Mouse (Mus musculus) liver, embryonic 16.5 days (tissue): ENCODE results near the gene Elobl. TPM values are rescaled to one million over a fixed set of nuclear protein-coding genes. Genes with fewer than 3 reads are reported as not detected.
"Not testable (repeated sequence)": the region's sequence is repeated elsewhere in the genome, so short reads cannot be mapped to it uniquely, and the experiment has no call there.

ENCODE experiments used
- ATAC-seq: fragments of 200-750 bp; cut with Nextera tagmentation; 2 replicates; pipeline ENCODE4 v1.8.0; 2017; ENCODE audit warnings: low read depth, mild to moderate bottlenecking, moderate number of reproducible peaks, moderate library complexity
- H3K27ac ChIP-seq: fragments of 300-500 bp; sonication (generic); 2 replicates; pipeline ENCODE4 v1.5.1; 2014; ENCODE audit warnings: mild to moderate bottlenecking, low read length
- H3K27me3 ChIP-seq: fragments of 300-500 bp; sonication (generic); 2 replicates; pipeline ENCODE4 v1.6.1; 2014; ENCODE audit warnings: low read depth, low read length, mixed read lengths; ENCODE audit not compliant: control insufficient read depth, insufficient read depth
- H3K36me3 ChIP-seq: fragments of 300-500 bp; sonication (generic); 2 replicates; pipeline ENCODE4 v1.6.1; 2014; ENCODE audit warnings: mild to moderate bottlenecking; ENCODE audit not compliant: control insufficient read depth, insufficient read depth
- H3K4me1 ChIP-seq: fragments of 300-500 bp; sonication (generic); 2 replicates; pipeline ENCODE4 v1.6.1; 2014; ENCODE audit warnings: low read depth, low read length, mixed read lengths; ENCODE audit not compliant: control insufficient read depth
- H3K4me2 ChIP-seq: fragments of 300-500 bp; sonication (generic); 2 replicates; pipeline ENCODE4 v1.6.1; 2014; ENCODE audit warnings: low read depth, low read length, mixed read lengths
- H3K4me3 ChIP-seq: fragments of 300-500 bp; sonication (generic); 2 replicates; pipeline ENCODE4 v1.5.1; 2014; ENCODE audit warnings: low read depth, mild to moderate bottlenecking, low read length
- H3K9ac ChIP-seq: fragments of 300-500 bp; sonication (generic); 2 replicates; pipeline ENCODE4 v1.6.1; 2014; ENCODE audit warnings: low read depth, low read length
- H3K9me3 ChIP-seq: fragments of 300-500 bp; sonication (generic); replicated peaks from 2 replicates; pipeline ENCODE4 v1.6.1; 2016; ENCODE audit warnings: low read length; ENCODE audit not compliant: control insufficient read depth
- WGBS: fragments of 180-500 bp; shearing (Covaris S2); extraction: QIAGEN DNeasy Blood & Tissue Kit; methylation state at CpG from one replicate; pipeline ENCODE4 v1.1.7; 2014; ENCODE audit not compliant: insufficient replicate concordance; 5-methylcytosine and 5-hydroxymethylcytosine counted together
- polyA plus RNA-seq: library from polyadenylated mRNA; unstranded; fragments of >200 nt; fragmentation: Nextera tagmentation; extraction: Ambion mirVana; gene quantifications from 2 replicates; pipeline ENCODE4 v1.2.1, GENCODE M21; 2015

Gene Elobl
- polyA plus RNA-seq, 1 experiment from 2014 or later, result not detected

DNA sequence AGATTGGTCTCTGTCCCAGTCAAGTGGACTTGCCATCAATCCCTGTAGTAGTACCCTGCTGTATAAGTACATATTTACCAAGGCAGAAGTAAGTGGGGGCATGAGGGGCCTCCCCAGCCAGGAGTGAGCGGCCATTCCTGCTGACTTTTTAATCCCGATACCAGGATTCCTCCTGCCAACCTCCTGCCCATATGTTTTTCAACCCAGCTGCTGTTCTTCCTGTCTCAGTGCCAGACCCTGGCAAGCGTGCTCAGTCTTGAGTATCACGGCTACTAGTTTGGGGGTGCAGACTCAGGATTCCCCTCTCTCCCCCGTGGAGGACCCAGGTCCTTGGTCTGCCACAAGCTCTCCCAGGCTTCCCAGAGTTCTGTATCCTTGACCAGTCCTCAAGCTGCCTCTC is 35.9 kb upstream of the Elobl start:
- Histone ChIP-seq H3K4me3 (peak overlapping the region; percentile 29), H3K9me3 (no peaks in the 10 kb centered on the region), H3K4me1 (peaks cover 38% of the 10 kb centered on the region), H3K36me3 (peaks cover 17% of the 10 kb centered on the region; the same call in 1 of the 2 replicates), H3K27me3 (no peaks in the 10 kb centered on the region), H3K9ac (0 out of 2 replicates have a peak overlapping the region, but pooled peaks have one; percentile 19), H3K4me2 (peak overlapping the region; percentile 52), H3K27ac (peak overlapping the region; percentile 76)
- no peak for ATAC-seq
- WGBS, result 70% methylated on average over 5 of the region's 5 CpGs

DNA sequence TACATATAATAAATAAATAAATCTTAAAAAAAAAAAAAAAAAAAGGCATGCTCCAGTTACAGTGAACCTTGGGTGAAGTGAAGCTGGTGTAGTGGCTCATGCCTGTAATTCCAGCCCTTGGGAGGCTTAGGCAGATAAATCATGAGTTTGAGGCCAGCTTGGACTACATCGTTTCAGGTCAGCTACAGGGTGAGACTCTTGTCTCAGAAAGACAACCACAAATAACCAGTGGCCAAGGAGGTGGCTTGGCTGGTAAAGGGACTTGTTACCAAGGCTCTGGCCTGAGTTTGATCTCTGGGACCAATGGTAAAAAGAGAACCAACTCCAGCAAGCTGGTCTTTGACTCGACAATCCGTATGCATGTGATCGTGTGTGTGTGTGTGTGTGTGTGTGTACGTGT is 35.3 kb upstream of the Elobl start:
- no peak overlapping the region for H3K27ac ChIP-seq
- H3K4me1 ChIP-seq, result peaks cover 38% of the 10 kb centered on the region
- no peak for ATAC-seq
- H3K36me3 ChIP-seq, result peaks cover 13% of the 10 kb centered on the region; the same call in 1 of the 2 replicates
- H3K9ac ChIP-seq, result no peak overlapping the region
- 76% methylated on average over 5 of the region's 5 CpGs for WGBS
- H3K4me2 ChIP-seq, result peak overlapping the region; percentile 52
- peak overlapping the region; percentile 29 for H3K4me3 ChIP-seq
- H3K27me3 ChIP-seq, result no peaks in the 10 kb centered on the region
- no peaks in the 10 kb centered on the region for H3K9me3 ChIP-seq

DNA sequence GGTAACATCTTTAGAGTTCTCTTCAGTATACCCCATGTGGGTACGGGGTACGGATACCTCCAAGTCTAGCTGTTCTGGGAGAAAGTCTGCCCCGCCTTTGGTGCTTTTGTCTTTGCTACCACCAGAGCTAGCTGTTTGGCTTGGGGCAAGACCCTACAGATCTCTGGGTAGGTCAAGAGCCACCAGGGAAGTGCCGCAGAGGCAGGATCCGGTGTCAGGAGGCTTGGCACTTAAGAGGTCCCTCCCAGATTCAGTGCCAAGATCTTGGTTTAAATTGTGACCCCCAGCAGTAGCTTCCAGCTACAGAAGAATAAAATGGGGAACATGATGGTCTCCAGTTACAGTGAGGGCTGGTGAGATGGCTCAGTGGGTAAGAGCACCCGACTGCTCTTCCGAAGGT is 34.8 kb upstream of the Elobl start:
- Histone ChIP-seq H3K9ac (peak overlapping the region; percentile 34; the same call in 1 of the 2 replicates), H3K27ac (no peak overlapping the region), H3K27me3 (no peaks in the 10 kb centered on the region), H3K36me3 (peaks cover 13% of the 10 kb centered on the region; the same call in 1 of the 2 replicates), H3K9me3 (no peaks in the 10 kb centered on the region), H3K4me3 (peak overlapping the region; percentile 88), H3K4me1 (peaks cover 38% of the 10 kb centered on the region), H3K4me2 (peak overlapping the region; percentile 92)
- 78% methylated on average over 7 of the region's 7 CpGs for WGBS
- ATAC-seq, result no peak

DNA sequence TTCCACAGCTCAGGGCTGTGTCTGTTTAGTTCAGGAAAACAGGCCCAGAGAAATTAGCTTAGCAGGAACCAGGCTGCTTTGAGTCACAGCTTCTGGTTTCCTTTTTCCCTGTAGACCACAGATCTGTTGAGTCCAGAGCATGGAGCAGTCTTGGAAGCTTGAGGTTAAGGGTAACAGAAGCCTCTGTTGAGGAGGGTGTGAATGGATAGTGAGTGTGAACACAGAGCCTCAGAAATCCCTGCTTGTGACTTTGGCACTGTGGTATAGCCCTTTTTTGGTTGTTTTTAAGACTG is 33.7 kb upstream of the Elobl start:
- ATAC-seq, result no peak
- H3K36me3 ChIP-seq, result peaks cover 6% of the 10 kb centered on the region; the same call in 1 of the 2 replicates
- peaks cover 37% of the 10 kb centered on the region for H3K4me1 ChIP-seq
- no peaks in the 10 kb centered on the region for H3K9me3 ChIP-seq
- H3K27me3 ChIP-seq, result no peaks in the 10 kb centered on the region
- peak overlapping the region; percentile 87 for H3K27ac ChIP-seq
- H3K4me2 ChIP-seq, result peak overlapping the region; percentile 92
- H3K9ac ChIP-seq, result peak overlapping the region; percentile 92
- H3K4me3 ChIP-seq, result peak overlapping the region; percentile 88

DNA sequence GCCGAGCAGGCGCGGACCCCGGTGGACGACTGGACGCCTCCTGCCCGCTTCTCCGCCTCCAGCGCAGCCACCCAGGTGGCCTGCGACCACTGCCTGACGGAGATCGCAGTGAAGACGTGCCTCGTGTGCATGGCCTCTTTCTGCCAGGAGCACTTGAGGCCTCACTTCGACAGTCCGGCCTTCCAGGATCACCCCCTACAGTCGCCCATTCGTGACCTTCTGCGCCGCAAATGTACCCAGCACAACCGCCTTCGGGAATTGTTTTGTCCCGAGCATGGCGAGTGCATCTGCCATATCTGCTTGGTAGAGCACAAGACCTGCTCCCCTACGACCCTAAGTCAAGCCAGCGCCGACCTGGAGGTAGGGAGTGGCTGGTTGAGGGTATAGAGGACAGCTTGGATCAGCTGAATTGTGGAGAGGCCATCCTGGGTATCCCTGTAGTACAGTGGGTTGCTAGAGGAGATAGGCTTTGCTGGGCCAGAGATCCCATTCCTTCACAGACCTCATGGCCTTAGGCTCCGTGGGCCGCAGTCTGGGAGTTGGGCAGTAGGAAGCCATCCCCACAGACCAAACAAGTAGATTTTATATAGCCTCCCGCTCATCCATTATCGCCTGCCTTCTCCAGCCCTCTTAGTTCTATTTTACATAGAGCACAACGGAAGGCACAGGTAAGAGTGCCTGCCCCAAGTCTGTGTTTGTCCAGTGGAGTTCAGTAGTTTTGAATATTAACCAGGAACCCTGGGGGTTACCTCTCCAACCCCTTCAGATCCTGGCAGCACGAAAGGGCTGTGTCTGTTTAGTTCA is 33.2 kb upstream of the Elobl start:
- H3K27me3 ChIP-seq, result no peaks in the 10 kb centered on the region
- H3K9ac ChIP-seq, result peak overlapping the region; percentile 92
- WGBS, result 3% methylated on average over 33 of the region's 33 CpGs
- peak overlapping the region; percentile 88 for H3K4me3 ChIP-seq
- H3K9me3 ChIP-seq, result no peaks in the 10 kb centered on the region
- peak overlapping the region; percentile 92 for H3K4me2 ChIP-seq
- H3K27ac ChIP-seq, result peak overlapping the region; percentile 87
- ATAC-seq, result peak; percentile 17
- peaks cover 33% of the 10 kb centered on the region for H3K4me1 ChIP-seq
- H3K36me3 ChIP-seq, result peaks cover under 1% of the 10 kb centered on the region; the same call in 1 of the 2 replicates

DNA sequence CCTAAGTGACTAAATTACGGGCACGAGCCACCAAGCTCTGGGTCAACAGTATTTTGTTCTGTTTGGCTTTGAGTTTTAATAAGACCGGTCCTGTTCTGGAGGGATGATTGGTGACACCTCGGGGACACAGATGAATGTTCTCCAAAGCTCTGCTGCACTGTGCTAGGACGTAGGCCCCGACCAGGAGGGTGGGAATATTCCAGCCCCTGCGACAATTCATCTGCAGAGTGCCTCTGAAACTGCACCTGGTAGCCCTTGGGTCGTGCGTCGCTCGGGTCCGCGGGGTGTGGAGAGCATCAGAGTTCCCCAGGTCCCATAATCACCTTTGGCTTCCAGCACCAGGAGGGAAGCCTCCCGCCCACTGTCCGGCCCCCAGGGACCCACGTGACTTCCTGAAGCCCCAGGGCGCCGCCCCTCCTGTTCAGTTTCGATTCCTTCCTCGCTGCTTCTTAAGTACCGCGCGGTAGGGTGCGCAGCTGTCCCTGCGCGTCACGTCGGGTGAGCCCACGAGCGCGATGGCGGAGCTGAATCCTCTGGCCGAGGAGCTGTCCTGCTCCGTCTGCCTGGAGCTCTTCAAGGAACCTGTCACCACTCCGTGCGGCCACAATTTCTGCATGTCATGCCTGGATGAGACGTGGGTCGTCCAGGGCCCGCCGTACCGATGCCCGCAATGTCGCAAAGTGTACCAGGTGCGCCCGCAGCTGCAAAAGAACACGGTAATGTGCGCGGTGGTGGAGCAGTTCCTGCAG is 32.4 kb upstream of the Elobl start, which contains the start of gene Trim25:
Trim25 (plus strand) TSS at position 403 of the 749 bp plus-strand sequence.
- no peaks in the 10 kb centered on the region for H3K36me3 ChIP-seq
- under 1% methylated on average over 48 of the region's 48 CpGs for WGBS
- peak within 1 kb of the TSS; percentile 88 for H3K4me3 ChIP-seq
- no peaks in the 10 kb centered on the region for H3K9me3 ChIP-seq
- H3K4me1 ChIP-seq, result peaks cover 33% of the 10 kb centered on the region
- peak within 1 kb of the TSS; percentile 92 for H3K9ac ChIP-seq
- H3K4me2 ChIP-seq, result peak within 1 kb of the TSS; percentile 92
- H3K27ac ChIP-seq, result peak within 1 kb of the TSS; percentile 87
- peak; percentile 94 for ATAC-seq
- no peaks in the 10 kb centered on the region for H3K27me3 ChIP-seq

DNA sequence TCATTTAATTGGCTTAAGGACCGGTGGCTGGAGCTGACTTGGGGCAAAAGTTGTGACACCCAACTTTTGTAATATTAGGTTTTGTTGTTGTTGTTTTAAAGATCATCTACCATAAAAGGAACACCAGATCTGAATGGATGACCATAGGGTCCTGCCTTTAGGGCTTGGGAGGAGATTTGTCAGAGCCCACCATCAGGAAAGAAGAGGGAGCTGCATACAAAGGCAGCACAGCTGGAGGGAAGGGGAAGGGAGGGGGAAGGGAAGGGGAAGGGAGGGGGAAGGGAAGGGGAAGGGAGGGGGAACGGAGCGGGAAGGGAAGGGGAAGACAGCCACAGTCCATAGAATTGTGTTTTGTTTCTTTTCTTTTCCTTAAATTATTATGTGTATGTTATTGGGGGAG is 31.7 kb upstream of the Elobl start:
- WGBS, result 22% methylated on average over 3 of the region's 3 CpGs
- ATAC-seq, result no peak
- Histone ChIP-seq H3K4me1 (peaks cover 27% of the 10 kb centered on the region), H3K27me3 (no peaks in the 10 kb centered on the region), H3K9me3 (no peaks in the 10 kb centered on the region), H3K9ac (no peak overlapping the region), H3K27ac (peak overlapping the region; percentile 77), H3K4me2 (peak overlapping the region; percentile 92), H3K4me3 (peak overlapping the region; percentile 88), H3K36me3 (no peaks in the 10 kb centered on the region)

DNA sequence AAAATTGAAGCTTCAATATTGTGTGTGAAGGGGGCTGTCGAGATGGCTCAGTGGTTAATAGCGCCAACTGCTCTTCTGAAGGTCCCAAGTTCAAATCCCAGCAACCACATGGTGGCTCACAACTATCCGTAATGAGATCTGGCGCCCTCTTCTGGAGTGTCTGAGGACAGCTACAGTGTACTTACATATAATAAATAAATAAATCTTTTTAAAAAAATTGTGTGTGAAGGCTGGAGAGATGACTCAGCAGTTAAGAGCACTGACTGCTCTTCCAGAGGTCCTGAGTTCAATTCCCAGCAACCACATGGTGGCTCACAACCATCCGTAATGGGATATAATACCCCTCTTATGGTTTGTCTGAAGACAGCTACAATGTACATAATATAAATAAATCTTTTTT is 30.6 kb upstream of the Elobl start:
- not testable (repeated sequence) for ATAC-seq, H3K9me3 ChIP-seq, H3K4me3 ChIP-seq, H3K27ac ChIP-seq, H3K9ac ChIP-seq, H3K36me3 ChIP-seq, H3K4me2 ChIP-seq, H3K27me3 ChIP-seq
- 55% methylated on average over 5 of the region's 5 CpGs for WGBS
- H3K4me1 ChIP-seq, result peaks cover 22% of the 10 kb centered on the region

DNA sequence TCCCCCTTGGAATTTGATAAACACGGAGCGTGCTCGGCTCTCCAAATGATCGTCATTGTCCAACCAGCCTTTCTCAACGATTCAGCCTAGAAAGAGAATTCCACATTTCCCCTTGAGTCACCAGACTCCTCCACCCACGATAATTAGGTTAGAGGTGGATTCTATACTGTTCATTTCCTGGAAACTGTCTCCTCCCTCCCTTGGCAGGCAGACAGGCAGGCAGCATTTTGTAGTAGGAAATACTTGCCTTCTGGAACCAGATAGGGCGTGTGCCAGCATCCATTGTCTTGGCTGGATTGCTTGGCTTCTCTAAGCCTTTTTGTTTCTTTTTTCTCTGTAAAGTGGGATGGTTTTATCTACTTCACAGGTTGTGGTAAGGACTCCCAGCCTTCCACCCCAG is 29.7 kb upstream of the Elobl start:
- no peak for ATAC-seq
- Histone ChIP-seq H3K9me3 (no peaks in the 10 kb centered on the region), H3K9ac (no peak overlapping the region), H3K4me1 (peaks cover 17% of the 10 kb centered on the region), H3K27me3 (no peaks in the 10 kb centered on the region), H3K4me3 (no peak overlapping the region), H3K27ac (no peak overlapping the region), H3K36me3 (no peaks in the 10 kb centered on the region), H3K4me2 (no peak overlapping the region)
- WGBS, result 45% methylated on average over 7 of the region's 7 CpGs
